Mouse (Mus musculus) ES-E14 (cell line): Measurements from ENCODE around the gene Ogfod3.

Experiments
- CHD2 ChIP-seq: IDR thresholded peaks from 2 replicates; pipeline ENCODE4 v1.6.1; 2014; ENCODE audit warnings: mild to moderate bottlenecking, low read depth, low read length, inconsistent platforms
- ZNF384 ChIP-seq: IDR thresholded peaks from 2 replicates; pipeline ENCODE4 v1.6.1; 2012; ENCODE audit warnings: low read depth, low read length, inconsistent platforms

DNA sequence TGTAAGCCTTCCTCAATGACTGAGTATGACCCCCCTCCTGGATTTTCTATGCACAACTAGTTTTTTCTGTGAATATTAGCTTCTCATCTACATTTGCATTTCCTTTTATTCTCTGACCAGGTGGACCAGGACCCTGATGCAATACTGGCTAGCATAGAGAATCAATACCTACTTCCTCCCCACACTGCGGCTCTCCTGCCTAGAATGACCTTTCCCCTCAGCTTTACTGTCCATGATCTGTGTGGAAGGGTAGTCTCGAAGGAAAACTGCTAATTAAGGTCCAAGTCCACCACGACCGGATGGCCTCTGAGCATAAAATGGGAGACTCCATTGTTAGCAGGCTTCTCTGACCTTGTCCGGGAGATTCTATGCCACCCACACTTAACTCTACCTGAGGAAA is 66.8 kb downstream of the Ogfod3 start:
- TF ChIP-seq CHD2 = no peak
- TF ChIP-seq ZNF384 = no peak
